Mouse (Mus musculus) spleen, postnatal 4 days (tissue): ENCODE data around the gene Alyref.

Experiments used
- DNase-seq, 2 experiments: peaks; one replicate each; pipeline ENCODE4 v3.0.0; 2022; ENCODE audit warnings: low spot score in 2 of 2

Gene Alyref

GRCm38 (mm10) chr11:120626785-120627467 is 28.8 kb upstream of the Alyref start:
- peak in 1 of 2 experiments; percentile 63 for DNase-seq

GRCm38 (mm10) chr11:120625152-120625775 is 27.1 kb upstream of the Alyref start, which contains the start of gene Sirt7:
Gene Sirt7 (minus strand): TSS chr11:120625240.
- DNase-seq: no peak

DNA sequence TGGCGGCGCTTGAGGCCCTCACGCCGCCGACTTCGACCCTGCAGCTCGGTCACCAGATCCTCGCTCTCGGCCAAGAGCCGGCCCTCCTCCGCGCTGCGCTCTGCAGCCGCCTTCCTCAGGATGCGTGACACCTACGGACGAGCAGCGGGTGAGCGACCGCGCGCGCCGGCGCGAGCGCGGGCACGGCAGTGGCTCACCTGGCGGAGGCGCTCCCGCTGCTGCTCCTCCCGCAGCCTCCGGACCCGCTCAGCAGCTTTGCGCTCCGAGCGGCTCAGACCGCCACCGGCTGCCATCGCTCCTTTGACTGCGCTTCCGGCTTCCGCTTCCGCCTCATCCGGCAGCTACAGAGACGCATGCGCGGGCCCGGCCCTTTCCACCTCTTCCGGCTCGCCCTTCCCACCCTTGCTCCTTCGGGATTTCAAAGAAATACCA is 26.5 kb upstream of the Alyref start:
- peak; percentile 85 to 93 for DNase-seq

- DNase-seq: peak; percentile 80 to 91
Observed at GRCm38 (mm10) chr11:120623961-120624679, 26.0 kb upstream of the Alyref start.

GRCm38 (mm10) chr11:120622805-120623204 is 24.6 kb upstream of the Alyref start:
- DNase-seq: peak in 1 of 2 experiments; percentile 53

DNA sequence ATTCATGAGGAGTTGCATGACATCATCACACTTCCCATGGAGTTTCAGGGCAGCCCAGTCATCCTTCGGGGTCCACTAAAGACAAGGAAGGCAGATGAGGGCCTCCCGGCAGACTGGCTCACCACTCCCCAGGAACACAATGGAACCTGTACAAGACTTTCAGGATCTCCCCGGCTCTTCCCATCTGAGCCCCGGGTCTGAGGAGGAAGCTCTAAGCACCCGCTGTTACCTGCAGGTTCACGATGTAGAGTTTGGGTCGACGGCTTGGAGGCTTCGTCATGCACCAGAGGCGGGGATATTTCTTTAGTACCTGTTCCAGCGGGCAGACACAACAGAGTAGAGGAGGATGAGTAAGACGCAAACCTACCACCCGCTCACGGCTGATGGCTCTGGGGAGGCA is 22.0 kb upstream of the Alyref start:
- no peak for DNase-seq

DNA sequence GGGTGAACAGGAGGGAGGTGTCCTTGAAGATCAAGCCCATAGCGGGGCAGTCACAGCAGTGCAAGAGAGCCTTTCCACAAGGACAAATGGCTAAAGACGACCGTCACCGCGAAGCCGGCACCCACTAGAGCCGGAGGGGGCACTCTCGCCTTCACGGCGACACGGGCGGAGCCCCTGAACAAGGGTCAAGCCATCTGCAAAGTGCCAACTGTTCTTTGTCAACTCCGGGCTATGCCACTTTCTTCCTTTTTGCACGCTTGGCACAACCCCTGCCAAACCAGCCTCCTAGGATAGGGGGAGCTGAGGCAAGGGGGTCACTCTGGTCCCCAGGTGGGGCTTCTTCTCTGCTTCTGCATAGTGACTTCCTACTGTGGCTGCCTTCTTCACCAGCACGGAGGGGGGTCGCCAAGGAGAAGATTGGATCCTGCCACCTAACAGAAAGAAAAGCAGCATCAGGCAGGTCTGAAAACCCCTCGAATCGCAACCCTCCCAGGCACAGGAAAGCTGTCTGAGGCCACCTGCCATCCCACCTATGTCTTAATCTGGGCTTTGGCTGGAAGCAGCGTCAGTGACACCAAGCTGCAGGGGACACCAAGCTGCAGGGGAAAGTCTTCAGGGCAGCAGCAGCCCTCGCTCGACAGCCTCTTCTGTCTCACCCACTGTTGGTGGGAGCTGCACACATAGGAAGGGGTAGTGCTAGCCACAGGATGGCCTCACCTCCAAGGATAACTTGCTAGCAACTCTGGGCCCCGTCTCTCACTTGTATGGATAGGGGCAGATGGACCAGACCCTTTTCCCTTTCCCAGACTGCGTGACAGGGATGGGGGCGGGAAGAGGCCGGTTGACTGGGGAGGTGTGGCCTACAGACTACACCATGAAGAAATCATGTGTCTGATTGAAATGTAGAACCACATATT is 20.7 kb upstream of the Alyref start:
- peak in 1 of 2 experiments; percentile 65 for DNase-seq

GRCm38 (mm10) chr11:120617519-120618112 is 19.5 kb upstream of the Alyref start, which contains the start of gene Pcyt2:
Gene Pcyt2 (minus strand): TSS chr11:120617936.
- DNase-seq: peak; percentile 96 to 97

DNA sequence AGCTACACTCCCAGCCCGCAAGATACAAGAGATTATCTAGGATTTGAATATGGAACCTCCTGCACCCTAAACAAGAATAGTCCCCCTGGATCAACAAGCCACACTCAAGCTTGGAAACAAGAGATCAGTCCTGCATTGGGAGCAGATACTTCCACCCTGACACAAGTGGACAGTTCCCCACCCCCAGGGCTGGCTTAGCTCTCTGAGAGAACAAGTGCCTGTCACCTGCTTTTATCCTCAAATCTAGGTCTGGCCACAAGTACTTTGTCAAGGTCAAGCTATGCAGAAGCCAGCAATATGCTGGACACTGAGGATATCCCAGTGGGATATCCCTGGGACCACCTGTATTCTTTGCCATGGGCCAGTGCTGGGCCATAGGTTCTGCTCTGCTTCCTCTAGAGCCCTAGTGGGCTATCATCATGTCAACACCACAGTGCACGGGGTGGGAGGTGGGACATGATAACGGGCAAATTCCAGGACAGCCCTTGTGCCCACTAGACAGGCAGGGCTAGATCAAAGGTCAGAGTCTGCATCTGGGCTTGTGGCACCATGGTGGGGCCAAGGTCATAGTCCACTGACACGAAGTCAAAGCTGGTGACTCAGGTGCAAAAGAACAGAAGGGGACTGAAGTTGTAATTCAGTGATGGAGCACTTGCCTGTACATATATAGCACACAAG is 18.6 kb upstream of the Alyref start:
- DNase-seq: no peak

DNA sequence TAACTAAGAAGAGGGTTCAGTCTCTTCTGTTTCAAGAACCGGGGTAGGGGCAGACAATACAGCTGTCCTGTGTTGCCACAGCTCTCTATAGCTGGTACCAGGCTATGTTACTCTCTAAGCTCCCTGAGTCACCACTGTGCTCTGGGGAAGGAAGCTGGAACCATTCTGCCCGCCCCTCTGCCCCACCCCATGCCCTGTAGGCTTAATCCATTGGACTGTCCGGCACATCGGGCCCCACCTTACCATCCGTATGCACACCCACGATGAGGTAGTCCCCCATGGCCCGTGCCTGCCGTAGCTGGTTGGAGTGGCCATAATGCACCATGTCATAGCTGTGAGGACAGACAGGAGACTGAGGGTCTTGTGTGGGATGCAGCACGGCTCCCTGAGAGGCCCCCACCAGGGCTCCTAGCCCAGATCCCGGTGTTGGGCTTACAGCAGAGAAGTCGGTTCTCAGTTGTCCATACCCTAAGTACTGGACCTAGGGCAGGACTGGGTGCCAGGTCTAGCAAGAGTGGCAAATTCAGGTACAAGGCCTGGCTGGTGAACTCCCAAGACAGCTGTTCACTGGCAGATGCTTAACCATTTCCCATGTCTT is 17.5 kb upstream of the Alyref start:
- no peak for DNase-seq

DNA sequence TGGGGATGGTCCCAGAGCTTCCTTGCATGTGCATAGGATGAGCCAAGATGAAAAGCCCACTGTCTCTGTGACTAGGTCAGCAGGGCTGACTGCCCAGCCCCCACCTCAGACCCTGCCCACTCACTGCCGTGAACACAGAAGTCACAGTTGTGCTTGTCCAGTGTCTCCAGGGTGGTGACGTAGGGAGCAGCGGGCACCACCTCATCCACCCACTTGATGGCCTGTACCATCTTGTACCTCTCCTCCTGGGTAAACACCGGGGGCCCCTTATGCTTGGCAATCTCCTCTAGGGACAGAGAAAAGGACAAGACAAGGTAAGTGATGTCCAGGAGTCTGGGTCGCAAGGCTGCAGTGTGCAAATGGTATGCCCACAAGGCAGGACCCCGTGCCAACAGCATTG is 17.0 kb upstream of the Alyref start:
- DNase-seq: no peak

GRCm38 (mm10) chr11:120613976-120614375 is 15.8 kb upstream of the Alyref start:
- no peak for DNase-seq

GRCm38 (mm10) chr11:120613481-120613972 is 15.4 kb upstream of the Alyref start:
- DNase-seq: no peak

GRCm38 (mm10) chr11:120612763-120613162 is 14.6 kb upstream of the Alyref start:
- DNase-seq: peak; percentile 79 to 91

- DNase-seq: no peak
Observed at GRCm38 (mm10) chr11:120610477-120611046, 12.4 kb upstream of the Alyref start.

DNA sequence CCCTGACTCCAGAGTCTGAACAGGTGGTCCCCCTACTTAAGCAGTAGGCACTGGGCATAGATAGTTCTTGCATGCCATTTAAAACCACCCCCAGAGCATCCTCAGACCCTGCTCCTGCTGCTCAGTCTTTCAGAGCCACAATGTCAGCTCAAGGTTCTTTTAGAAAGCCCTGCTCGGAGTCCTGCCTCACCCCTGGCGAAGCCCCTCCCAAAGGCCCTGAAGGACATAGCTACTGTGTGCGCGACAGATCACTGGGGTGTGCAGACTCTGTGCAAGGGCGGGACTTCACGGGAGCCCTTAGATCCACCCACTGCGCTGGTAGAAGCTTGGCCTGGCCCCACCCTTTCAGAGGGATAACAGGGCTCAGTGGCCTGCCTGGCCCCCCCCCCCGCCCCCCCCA is 11.1 kb upstream of the Alyref start:
- no peak for DNase-seq

- no peak for DNase-seq
Observed at GRCm38 (mm10) chr11:120608241-120609034, 10.3 kb upstream of the Alyref start, which contains the start of gene Npb. Gene Npb (plus strand): TSS chr11:120608477.

DNA sequence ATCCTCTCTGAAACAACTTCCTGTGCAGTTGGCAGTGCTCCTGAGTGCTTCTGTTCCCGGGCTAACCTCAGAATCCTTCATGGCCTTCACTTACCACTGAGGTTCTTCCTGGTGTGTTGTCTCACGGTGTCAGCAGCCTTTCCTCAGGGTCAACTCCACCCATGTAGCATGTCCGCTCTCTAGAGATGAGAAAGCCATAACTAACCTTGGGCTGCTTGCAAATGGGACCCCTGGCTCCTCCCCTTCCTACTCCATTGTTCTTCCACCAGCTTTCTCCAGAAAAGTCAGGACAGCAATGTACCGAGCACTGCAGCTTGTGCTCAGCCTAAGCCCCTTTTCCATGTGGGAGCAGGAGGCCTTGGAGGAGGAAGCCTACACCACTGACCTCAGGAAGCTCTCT is 8.6 kb upstream of the Alyref start:
- DNase-seq: no peak

DNA sequence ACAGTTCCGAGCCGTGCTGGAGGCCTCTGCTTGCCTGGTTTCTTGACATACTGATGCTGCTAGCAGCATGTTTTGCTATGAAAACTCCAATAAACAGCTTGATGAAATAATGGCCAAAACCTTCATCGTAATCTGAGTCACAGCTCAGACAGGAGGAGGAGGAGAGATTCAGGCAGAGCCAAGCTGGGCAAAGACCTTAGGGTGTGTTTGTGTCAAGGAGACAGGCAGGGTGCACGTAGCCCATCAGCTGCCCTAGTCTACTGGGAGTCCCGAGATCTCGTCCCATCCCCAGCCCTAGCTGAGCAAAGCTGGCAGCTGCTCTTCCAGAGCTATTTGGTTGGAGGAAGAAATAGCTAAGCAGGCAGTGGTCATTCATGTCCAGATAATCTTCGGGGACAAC is 7.5 kb upstream of the Alyref start:
- DNase-seq: no peak
